Mouse (Mus musculus) adrenal gland, adult 8-10 months (tissue): ENCODE measurements at regions not wholly inside any gene's neighbourhood (a gene's known extent, or its start where the extent isn't known, plus 50 kb on each side); places are given as distances from the start of the nearest gene placed in this dataset.
"Not testable (repeated sequence)": the region's sequence is repeated elsewhere in the genome, so short reads cannot be mapped to it uniquely, and the experiment has no call there.

Experiments used
- DNase-seq: peaks from one replicate; pipeline ENCODE4 v3.0.0; 2022

DNA sequence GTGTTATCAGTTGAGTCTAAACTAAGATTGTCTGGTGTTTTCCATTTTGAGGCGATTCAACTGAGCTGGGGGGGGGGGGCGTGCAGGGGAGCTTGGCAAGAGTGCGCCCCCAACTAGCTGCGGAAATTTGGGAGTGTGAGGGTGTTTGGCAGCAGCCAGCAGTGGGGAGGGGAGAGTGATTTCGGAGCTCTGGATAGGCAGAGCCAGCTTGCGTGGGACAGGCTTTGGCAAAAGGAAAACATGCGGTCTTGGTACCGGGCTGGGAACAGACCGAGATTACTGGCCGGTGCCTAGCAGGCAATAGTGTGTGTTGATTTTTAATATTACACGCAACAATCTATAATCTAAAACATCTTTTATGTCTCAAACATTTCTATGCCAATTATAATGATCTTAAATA lies 199.4 kb upstream of the Cdk6 start:
- DNase-seq, result not testable (repeated sequence)

DNA sequence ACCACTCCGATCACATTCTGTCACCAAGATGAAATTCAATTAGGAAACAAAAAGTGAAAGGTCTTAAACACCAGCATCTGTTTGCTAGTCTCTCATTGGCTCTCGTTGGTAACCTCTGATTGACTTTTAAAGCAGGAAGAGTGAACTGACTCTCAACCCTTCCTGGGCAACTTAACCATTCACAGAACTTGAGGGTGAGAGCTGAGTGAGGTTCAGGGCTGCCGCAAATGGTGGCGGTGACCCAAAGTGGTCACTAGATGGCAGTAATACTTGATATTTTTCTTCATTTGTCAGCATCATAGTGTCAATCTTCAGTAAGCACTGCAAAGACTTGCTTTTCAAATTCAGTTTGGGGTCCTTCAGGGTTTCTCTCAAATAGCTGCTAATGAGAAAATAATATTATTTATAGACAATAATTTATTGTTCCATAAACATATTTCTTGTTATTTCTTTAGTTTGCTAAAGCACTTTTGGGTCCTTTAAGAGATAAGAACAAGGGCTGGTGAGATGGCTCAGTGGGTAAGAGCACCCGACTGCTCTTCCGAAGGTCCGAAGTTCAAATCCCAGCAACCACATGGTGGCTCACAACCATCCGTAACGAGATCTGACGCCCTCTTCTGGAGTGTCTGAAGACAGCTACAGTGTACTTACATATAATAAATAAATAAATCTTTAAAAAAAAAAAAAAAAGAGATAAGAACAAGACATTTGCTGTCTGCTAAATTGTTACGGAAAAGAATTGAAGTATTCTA lies 194.6 kb upstream of the Cdk6 start:
- not testable (repeated sequence) for DNase-seq

DNA sequence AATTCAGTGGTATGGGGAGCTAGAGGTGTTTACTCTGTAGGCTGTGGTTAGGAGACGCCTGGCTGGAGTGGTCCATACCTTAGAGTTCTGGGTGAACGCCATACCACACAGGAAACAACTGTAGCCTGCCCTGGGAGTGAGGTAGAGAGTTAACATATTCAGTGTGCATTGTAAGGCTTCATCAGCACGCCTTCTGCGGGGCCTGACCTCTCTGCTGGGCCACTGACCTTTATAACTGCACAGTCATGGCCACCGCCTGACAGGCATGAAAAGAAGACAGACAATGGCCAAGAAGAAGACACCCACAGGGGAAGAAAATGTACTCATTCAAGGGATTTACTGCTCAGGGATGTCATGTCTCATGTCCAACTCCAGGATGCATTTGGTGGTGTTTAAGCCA lies 191.4 kb upstream of the Cdk6 start:
- not testable (repeated sequence) for DNase-seq

DNA sequence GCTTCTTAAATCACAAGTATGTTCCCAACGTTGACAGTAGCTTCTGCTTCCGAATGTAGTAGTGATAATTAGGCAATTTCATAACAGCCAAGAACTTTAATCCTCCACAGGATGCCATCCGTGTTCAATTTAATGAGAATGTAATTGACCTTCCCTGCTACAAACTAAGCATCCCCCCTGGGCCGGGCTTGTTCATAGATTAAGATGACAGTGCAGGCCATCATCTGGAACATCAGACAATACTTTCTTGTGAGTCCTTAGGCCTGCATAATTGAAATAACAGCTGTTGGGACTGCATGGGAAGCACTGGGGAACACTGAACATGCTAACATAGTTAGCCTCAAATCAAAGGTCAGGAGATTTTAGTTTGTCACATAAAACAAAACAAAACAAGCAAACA lies 190.5 kb upstream of the Cdk6 start:
- not testable (repeated sequence) for DNase-seq

DNA sequence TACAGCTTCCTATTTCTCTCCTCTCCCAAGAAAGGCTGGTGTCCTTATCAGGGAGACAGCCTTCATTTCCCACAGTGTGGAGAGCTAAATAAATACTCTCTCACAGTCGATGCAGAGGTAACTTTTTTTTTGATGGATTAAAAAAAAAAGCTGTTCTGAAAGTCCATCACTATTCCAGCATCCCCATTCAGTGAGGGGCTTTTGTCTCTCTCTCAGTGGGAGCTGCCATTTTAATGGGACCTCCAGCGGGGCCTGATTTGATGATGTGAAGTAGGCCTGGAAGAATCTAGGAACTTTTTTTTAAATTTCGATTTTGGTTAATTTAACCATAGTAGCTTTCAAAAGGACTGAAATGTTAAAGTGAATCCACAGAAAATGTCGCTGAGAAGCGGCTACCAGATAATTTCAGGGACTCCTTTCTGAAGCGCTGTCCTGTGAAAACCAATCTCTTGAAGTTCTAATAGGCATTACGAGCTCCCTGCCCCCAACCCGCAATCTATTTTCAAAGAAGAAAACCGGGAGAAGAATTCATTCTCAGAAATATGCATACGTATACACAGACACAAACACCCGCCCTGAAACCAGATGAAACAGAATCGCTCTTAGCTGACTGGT lies 189.6 kb upstream of the Cdk6 start:
- DNase-seq, result not testable (repeated sequence)

DNA sequence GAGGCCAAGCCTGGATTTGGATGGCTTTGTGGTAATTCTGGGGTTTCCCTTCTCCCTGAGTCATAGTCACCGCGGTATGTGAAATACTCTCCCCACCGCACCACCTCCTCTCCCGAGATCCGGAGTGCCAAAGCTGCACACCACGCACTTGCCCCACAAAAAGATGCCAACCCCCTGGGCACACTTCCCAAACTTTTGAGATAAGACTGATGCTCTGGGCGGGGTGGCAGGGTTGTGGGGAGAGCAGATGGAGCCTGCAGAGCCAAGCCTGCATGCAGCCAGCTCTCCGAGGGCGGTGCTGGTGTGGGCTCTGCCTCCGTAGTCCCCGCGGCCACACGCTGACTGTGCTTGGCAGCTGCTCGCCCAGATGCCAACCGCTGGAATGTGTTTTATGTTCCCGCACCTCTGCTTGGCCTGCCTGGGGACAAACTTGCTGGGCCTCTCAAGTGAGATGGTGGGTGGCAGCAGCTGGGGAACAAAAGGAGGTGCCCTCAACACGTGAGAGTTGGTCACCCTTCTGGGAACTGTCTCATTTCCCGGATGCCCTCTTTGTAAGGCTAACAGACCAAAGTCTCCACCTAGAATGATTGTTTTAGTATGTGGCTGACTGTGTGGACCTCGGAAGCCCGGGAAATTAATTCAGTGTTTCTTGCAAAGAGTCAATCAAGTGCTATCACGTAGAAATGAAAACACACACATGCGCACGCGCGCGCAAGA lies 189.0 kb upstream of the Cdk6 start:
- DNase-seq, result peak; percentile 51

DNA sequence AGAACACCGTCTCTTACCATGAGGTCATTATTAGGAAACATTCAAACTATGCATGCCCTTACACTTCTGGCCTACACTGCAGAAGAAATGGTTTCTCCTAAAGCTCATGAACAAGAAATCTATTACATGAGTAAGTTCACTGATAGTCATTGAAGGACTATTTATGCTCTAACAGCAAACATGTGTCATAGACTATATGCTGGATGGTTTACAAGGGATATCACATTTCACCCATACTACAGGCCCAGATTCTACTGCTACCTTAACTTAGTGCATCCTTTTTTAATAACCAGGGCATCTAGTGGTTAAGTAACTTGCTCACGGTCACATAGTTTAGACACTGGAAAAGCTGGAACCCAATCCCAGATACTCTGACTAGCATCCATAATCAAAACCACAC lies 175.8 kb upstream of the Cdk6 start:
- DNase-seq, result not testable (repeated sequence)

DNA sequence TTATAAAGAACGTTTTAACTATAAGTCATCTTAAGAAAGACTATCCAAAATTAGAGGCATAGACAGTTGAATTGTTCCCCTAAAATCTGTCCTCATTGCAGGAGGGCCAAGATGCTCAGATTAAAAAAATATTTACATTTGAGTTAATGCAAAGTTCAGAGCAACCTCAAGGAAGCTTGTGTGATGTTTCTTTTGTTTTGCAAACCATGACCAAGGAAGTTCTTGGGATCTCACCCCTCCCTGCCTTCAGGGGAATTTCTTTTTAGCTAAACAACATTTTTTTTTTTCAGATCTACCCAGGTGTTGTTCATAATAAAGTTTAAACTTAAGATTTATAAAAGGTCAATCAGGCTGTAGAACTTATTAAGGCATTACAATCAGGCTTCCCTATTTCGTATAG lies 174.8 kb upstream of the Cdk6 start:
- DNase-seq, result not testable (repeated sequence)

DNA sequence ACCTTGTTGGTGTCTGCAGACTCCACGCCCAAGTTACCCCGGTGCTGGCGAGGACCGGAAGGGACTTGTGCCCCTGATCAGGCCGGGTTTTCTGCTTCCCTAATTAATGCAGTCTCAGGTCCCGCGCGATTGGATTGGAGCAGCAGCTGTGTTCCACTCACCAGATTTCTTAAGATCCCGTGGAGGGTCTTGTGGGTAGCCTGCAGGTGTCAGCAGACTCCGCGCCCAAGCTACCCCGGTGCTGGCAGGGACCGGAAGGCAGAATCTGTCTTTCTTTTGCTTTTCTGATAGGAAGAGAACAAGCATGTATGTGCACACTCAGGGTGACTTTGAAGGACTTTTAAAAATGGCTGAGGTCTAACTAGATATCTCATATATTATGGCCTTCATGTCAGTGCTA lies 147.7 kb upstream of the Cdk6 start:
- not testable (repeated sequence) for DNase-seq

DNA sequence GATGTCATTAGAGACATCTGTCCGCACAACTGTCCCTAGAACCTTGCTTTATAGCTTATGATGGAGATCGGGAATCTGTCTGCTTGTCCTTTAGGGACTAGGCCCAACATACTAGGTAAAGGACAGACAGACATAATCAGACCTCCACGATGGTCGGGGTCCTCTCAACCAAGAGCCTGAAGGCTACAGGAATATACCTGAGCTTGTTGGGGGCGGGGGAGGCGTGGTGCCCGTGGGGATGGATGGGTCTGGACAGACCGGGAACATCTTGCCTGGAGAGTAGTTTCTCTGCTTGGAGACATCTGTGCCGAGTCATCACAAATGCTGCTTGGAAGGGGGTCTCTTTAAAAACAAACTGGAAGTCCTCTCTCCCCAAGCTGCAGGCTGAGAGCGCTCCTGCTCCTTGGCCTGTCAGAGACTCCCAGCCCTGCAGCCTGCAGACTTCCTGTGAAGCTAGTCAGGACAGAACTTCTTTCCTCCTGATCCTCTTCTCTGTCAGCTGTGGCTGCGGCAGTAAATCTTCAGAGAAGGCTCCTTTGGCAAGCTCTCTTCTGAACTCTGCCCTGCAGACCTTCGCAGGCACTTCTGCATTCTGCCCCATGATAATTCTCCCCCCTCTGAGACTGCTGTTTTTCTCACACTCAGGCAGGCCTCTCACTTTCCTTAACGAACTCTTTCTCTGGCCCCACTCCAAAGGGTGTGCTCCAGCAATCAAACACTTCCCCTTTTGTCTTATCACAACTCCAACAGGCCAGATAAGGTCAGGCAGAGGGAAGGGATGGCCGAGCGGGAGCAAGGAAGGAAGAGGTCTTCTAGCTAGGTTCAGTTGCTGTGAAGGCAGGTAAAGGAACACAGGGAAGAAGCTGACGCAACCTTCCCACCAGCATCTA lies 143.1 kb upstream of the Cdk6 start:
- peak; percentile 33 for DNase-seq

DNA sequence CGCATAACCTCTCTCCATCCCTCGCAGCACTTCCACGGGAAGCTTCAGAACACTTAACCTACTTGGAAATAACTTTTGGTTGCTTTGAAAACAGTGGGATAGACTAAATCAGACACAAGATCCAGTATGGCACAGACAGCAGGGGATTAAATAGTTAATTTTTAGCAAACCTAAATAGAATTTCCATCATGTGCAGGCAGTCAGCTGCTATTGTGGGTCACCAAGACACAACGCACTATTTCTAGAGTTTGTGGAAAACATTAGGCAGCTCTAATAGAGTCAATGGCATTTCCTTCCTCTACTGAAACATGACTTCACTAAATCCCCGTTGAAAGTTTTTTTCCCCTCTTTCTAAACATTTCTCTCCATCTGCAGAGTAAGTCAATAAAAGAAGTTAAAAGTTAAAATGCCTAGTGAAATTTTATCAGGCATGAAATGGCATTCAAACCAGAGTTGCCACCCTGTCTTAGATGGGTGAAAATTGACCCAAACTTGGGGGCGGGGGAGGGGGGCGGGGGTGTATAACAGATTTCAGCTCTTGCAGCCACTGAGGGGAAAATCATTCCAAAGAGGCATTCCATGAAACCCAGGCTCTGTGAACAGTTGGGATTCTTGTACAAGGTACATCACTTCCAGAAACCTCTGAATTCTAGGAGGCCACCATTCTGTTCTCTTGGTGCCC lies 142.3 kb upstream of the Cdk6 start:
- DNase-seq, result not testable (repeated sequence)

DNA sequence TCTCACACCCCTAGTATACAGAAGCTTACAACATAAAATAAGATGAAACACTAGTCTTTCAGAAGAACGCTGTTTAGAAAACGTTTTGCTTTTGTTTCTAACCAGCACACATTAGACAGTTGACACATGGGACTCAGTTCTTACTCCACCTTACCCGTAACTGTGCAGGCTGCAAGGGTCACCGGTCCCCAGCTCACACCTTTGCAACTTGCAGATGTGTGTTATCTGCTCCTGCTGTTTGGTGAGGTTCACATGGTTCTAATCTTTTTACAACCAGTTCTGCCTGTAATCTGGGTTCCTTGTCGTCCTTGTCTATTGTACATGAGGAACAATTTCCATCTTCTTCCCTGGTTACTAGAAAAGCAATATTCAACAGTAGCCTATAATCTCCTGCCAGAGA lies 135.1 kb upstream of the Cdk6 start:
- DNase-seq, result not testable (repeated sequence)

DNA sequence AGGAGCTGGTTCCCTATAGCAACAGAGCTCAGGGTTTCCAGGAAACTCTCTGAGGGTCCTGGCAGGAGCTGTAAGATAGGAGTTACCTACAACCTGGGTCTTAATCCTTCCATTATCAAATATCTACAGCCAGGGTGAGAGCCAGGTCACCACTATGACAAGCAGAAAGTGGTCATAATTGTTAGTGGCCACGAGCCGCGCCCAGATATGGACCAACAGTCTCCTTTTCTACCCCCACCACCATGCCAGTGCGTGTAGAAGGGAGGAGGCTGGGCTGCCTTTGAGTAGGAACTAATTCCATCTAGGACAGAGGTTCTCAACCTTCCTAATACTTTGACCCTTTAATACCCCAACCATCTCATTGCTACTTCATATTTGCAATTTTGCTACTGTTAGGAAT lies 133.0 kb upstream of the Cdk6 start:
- DNase-seq, result not testable (repeated sequence)

DNA sequence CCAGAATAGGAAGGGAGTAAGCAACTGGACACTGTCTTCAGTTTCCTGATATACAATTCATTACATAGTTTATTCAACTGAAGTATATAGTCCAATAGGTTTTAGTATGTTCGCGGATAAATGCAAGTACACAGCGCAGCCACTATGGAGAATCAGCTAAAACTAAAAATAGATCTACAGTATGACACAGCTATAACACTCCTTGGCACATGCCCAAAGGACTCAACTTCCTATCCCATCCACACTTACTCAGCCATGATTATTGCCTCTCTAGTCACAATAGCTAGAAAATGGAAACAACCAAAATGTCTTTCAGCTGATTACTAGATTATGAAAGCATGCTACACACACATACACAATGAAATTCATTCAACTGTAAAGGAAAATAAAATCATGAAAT lies 130.0 kb upstream of the Cdk6 start:
- DNase-seq, result no peak

DNA sequence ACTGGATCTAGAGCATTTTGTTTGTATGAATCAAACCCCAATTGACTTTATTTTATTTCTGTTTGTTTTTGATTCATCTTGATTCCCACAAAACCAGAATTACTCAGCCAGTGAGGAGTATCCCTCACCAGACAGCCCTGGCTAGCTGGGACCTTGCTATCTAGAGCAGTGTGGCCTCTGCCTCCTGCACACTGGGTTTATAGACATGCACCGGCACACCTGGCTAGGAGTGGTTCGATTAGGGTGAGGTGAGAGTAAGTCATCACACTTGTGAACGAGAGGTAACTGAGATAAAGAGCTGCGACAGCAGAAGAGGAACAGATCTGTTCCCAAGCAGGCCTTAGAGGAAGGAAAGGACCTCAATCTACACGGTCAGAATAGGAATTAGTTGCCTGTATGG lies 125.2 kb upstream of the Cdk6 start:
- DNase-seq, result no peak

DNA sequence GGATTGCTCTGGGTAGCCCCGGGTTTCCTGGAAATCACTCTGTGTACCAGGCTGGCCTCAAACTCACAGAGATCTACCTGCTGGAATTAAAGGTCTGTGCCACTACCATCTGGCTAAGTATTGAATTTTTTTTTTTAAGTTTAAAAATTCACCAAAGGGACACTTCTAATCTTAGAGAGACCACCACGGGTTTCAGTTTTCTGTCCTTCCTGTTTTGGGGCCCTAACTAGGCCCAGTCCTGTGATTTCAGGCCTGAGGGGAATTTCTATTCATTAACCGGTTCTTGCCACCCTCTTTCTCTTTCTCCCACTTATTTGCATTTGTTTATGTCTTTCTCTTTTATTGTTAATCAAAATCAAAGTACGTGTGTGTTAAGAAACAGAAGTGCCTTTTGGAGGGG lies 122.1 kb upstream of the Cdk6 start:
- DNase-seq, result no peak

DNA sequence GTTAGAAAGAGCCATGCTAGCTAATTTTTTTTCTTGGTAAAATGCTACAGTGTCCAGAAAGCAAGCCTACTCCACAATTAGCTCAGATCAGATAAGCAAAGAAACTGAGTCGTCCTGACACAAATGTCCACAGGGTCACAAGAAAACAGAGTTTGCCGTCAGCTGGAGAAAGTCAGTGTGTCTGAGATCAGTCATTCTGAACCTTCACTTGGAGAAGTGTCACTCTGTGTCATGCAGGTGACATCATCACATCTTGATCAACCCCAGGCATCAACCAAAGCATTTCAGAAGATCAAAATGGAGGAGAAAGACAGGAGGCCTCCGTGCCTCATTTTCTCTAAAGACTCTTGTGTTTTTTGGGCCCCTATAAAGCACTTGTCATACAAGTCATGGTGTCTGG lies 121.5 kb upstream of the Cdk6 start:
- DNase-seq, result no peak

DNA sequence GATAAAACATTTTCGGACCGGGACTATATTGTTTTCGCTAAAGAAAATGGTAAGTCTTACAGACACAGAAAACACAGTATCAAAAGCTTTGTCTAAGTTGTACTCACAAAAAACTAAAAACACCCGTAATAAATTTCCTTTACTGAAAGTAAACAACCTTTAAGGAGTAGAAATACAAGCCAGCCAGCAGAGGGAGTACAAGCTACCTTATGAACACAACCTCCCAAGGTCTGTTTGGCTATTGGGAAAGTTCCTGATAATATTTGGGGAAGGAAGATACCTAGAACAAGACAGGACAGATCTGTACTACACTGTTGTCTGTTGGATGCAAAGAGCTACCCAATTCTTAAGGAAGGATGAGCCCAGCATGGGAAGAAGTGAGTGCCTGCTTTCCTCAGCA lies 117.5 kb upstream of the Cdk6 start:
- DNase-seq, result not testable (repeated sequence)

DNA sequence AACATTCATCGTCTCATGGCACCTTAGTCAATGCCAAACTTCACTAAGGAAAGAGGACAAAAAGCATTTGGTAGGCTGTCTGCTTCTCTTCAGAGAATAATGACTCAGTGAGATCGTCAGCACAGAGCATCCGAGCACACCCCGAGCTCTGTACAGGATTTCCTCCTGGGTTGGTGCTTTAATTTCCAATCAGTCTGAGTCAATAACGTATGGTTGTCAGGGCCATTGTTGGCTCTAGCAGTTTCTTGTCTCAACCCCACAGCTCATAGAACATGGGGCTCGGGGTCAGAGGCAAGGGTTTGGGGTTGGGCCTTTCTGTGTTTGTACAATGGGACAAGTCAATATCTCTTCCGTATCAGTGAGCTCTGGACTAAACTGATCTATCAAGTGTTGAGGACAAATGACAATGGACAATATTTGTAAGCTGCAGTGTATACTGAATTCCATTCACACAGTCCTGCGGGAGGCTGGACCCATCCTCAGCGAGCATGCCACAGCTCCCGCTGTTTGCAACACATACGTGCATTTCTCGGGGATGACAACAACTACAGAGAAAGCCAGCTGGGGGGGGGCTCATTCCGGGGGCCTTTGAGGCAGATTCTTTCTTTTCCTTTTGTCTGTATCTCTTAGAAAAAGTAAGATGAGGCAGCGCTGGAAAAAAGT lies 116.8 kb upstream of the Cdk6 start:
- DNase-seq, result not testable (repeated sequence)

DNA sequence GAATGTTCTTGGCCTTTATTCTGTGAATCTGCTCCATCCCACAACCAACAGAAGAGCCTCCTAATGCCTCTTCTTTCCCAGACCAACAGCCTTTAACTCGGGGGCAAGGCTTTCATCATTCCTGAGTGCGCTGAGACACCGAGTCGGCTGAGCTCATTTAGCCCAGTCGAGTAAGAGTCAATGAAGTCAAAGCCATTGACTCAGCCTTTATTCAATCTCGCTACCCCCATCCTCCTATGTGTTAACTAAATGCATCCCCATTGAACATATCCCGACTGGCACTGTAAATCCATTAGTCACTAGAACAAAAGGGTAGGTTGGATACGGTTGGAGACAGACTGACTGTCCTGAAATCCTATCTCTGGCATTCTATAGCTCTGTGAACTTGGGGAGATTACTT lies 115.9 kb upstream of the Cdk6 start:
- DNase-seq, result not testable (repeated sequence)

DNA sequence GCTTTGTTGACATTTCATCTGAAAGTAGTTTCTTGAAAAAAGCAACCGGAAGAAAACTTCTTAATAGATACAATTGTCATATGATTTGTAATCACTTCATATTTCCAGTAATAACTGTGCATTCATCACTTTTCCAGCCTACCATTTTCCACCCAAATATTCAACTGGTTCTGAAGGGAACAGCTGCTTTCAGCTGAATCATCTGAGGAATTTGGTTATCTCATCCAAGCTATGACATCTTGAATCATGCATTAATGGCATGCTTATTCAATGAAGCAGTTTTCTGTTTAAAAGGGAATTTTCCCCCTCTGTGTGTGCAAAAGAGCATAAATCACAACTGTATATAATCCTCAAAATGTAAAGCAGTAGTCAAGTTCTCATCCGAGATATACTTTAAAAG lies 97.2 kb upstream of the Cdk6 start:
- DNase-seq, result not testable (repeated sequence)

DNA sequence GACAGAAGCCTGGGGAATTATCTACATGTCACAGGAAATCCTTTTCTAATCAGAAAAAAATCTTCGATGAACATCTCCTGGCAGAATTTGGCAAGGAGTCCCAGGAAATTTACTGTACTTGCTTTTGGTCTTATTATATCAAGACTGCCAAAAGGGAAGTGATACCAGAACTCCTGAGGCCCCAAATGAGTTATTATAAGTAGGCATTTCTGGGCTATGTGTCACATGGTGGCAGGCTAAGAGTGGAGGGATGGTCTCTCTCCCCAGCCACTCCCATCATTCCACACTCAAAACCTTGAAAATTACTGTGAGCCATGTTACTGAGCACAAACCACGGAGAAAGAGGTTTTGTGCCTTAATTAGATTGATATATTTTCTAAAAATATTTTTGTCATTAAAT lies 94.0 kb upstream of the Cdk6 start:
- DNase-seq, result no peak
